In genomic region chr5:148819423-148819822, GRCm38 (mm10) we compare ENCODE assay signal across 11 mouse cellular contexts.
DNase-seq lines count a peak whose midpoint lies in the region; ATAC-seq lines count a peak whose summit lies in the region.
"Had no signal": no experiment of that assay in that cellular context is flagged by ENCODE, and none has a peak within 500 bp of the region (broad histone marks: within the 10 kb centered on the region; RNA-seq: fewer than 3 reads in every experiment).

No protein-coding gene starts in this region.

- no peak overlapping the region for H3K9ac ChIP-seq in kidney, embryonic 15.5 days

- 44% methylated on average over 6 of the region's 6 CpGs for WGBS in kidney, embryonic 15.5 days

- peaks cover 2% of the 10 kb centered on the region; the same call in 1 of the 2 replicates for H3K9me3 ChIP-seq in kidney, embryonic 15.5 days (replicated peaks)

- no peak overlapping the region for H3K27ac ChIP-seq in kidney, embryonic 15.5 days

- peaks cover 34% of the 10 kb centered on the region for H3K27me3 ChIP-seq in kidney, embryonic 15.5 days

- H3K4me1 ChIP-seq in kidney, embryonic 15.5 days = peaks cover 29% of the 10 kb centered on the region

- peak; percentile 33 for DNase-seq in adrenal gland, adult 2 months
- DNase-seq in adrenal gland, postnatal 4 days (ENCODE audit: low spot score in 2 of 2) = no peak
- peak; percentile 57 for DNase-seq in R1 (ENCODE audit: low read depth, low spot score)
- DNase-seq in lung, postnatal 36 days = peak; percentile 44
- no peak for DNase-seq in gastrocnemius, postnatal 25 days
- DNase-seq in neural tube, embryonic 10.5 days (ENCODE audit: extremely low spot score, low spot score) = no peak
- DNase-seq in ovary, adult 18-20 months (ENCODE audit: low spot score) = no peak
- DNase-seq: embryo, embryonic 11 days; heart, adult 11 months had no signal

- no peaks in the 10 kb centered on the region for H3K36me3 ChIP-seq in kidney, embryonic 15.5 days

- no peak overlapping the region for H3K4me3 ChIP-seq in kidney, embryonic 15.5 days (replicated peaks)
- H3K4me3 ChIP-seq: megakaryocyte, embryonic 14.5 days had no signal

- ATAC-seq in kidney, embryonic 15.5 days (replicated peaks; ENCODE audit: low FRiP score) = 0 out of 2 replicates have a peak, but pooled peaks have one; percentile 45

- no peak overlapping the region for H3K4me2 ChIP-seq in kidney, embryonic 15.5 days

Comparison
In these comparisons a context has a peak if more than half of its experiments do, and no peak if none do; other contexts are left out.
1. DNase-seq: peak in adrenal gland, adult 2 months (single experiment), R1 (single experiment) and lung, postnatal 36 days (single experiment); none in adrenal gland, postnatal 4 days (0 of 2), gastrocnemius, postnatal 25 days (single experiment), neural tube, embryonic 10.5 days (single experiment) and ovary, adult 18-20 months (single experiment).